Mouse (Mus musculus) embryonic facial prominence, embryonic 15.5 days (tissue): ENCODE measurements around the gene Scd2. TPM values are rescaled to one million over a fixed set of nuclear protein-coding genes. Genes with fewer than 3 reads are reported as not detected.
"Not testable (repeated sequence)": the region's sequence is repeated elsewhere in the genome, so short reads cannot be mapped to it uniquely, and the experiment has no call there.

Source experiments
- ATAC-seq: fragments of 200-750 bp; cut with Nextera tagmentation; 2 replicates; pipeline ENCODE4 v1.8.0; 2017; ENCODE audit warnings: low read depth, moderate TSS enrichment; ENCODE audit not compliant: insufficient number of reproducible peaks, low FRiP score, low TSS enrichment
- H3K27ac ChIP-seq: fragments of 300-500 bp; sonication (generic); replicated peaks from 2 replicates; pipeline ENCODE4 v1.5.1; 2015; ENCODE audit warnings: mild to moderate bottlenecking, inconsistent platforms
- H3K27me3 ChIP-seq: fragments of 300-500 bp; sonication (generic); 2 replicates; pipeline ENCODE4 v1.6.1; 2015; ENCODE audit warnings: inconsistent platforms
- H3K36me3 ChIP-seq: fragments of 300-500 bp; sonication (generic); 2 replicates; pipeline ENCODE4 v1.6.1; 2015; ENCODE audit warnings: mild to moderate bottlenecking, inconsistent platforms
- H3K4me1 ChIP-seq: fragments of 300-500 bp; sonication (generic); 2 replicates; pipeline ENCODE4 v1.6.1; 2015; ENCODE audit warnings: inconsistent platforms
- H3K4me2 ChIP-seq: fragments of 300-500 bp; sonication (generic); replicated peaks from 2 replicates; pipeline ENCODE4 v1.6.1; 2015; ENCODE audit warnings: mild to moderate bottlenecking, inconsistent platforms
- H3K4me3 ChIP-seq: fragments of 300-500 bp; sonication (generic); replicated peaks from 2 replicates; pipeline ENCODE4 v1.5.1; 2015; ENCODE audit warnings: mild to moderate bottlenecking, inconsistent platforms
- H3K9ac ChIP-seq: fragments of 300-500 bp; sonication (generic); 2 replicates; pipeline ENCODE4 v1.6.1; 2015; ENCODE audit warnings: inconsistent platforms
- H3K9me3 ChIP-seq: fragments of 300-500 bp; sonication (generic); replicated peaks from 2 replicates; pipeline ENCODE4 v1.6.1; 2016; ENCODE audit warnings: inconsistent platforms
- WGBS: fragments of 180-500 bp; shearing (Covaris S2); methylation state at CpG from one replicate; pipeline ENCODE4 v1.1.7; 2015; 5-methylcytosine and 5-hydroxymethylcytosine counted together
- polyA plus RNA-seq: library from polyadenylated mRNA; unstranded; fragments of >200 nt; fragmentation: Nextera tagmentation; extraction: Ambion mirVana; gene quantifications from 2 replicates; pipeline ENCODE4 v1.2.1, GENCODE M21; 2015

The Scd2 gene
- polyA plus RNA-seq, 1 experiment from 2014 or later: 179 TPM

DNA sequence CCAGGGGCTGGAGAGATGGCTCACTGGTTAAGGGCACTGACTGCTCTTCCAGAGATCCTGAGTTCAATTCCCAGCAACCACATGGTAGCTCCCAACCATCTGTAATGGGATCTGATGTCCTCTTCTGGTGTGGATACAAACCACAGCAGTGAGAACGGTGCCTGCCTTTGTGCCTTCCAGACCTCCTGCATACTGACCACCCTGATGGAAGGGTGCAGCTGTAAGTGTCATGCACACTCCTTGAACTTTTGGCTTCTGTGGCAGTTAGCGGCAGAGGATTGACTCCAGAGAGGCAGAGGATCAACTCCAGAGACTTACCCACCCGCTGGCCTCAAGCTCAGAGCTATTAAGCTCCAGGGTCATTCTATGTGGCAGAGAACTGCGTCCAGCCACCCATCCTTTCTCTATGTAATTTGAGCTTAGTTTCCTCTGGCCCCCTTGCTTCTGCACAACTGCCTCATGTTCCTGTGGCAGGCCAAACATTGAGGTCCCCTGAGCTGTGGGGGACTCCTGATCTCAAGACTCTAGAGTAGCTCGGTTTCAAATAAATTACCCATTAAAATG is 23.4 kb downstream of the Scd2 start:
- no peaks in the 10 kb centered on the region for H3K36me3 ChIP-seq
- H3K9ac ChIP-seq: no peak overlapping the region
- H3K4me3 ChIP-seq: no peak overlapping the region
- no peaks in the 10 kb centered on the region for H3K27me3 ChIP-seq
- no peak overlapping the region for H3K4me2 ChIP-seq
- peaks cover 13% of the 10 kb centered on the region for H3K4me1 ChIP-seq
- no peak for ATAC-seq
- WGBS: 42% methylated on average over 5 of the region's 5 CpGs
- H3K27ac ChIP-seq: no peak overlapping the region
- no peaks in the 10 kb centered on the region for H3K9me3 ChIP-seq

DNA sequence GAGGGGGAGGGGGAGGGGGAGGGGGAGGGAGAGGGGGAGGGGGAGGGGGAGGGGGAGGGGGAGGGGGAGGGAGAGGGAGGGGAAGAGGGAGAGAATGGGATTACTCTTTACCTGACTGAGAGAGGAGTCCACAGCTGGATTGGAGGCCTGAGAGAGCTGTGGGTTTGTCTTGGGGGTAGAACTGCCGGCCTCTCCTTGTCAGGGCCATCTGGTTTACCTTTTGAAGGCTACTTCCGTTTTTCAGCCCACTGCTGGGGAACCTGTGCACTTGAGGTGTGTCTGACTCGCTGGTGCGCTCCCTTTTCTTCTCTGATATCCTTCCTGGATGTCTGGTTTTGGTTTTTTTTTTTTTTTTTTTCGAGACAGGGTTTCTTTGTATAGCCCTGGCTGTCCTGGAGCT is 23.9 kb downstream of the Scd2 start:
- Histone ChIP-seq H3K9ac (no peak overlapping the region), H3K9me3 (no peaks in the 10 kb centered on the region), H3K27me3 (no peaks in the 10 kb centered on the region), H3K4me2 (no peak overlapping the region), H3K27ac (no peak overlapping the region), H3K4me1 (peaks cover 13% of the 10 kb centered on the region), H3K4me3 (no peak overlapping the region), H3K36me3 (no peaks in the 10 kb centered on the region)
- WGBS: 73% methylated on average over 5 of the region's 5 CpGs
- ATAC-seq: no peak

DNA sequence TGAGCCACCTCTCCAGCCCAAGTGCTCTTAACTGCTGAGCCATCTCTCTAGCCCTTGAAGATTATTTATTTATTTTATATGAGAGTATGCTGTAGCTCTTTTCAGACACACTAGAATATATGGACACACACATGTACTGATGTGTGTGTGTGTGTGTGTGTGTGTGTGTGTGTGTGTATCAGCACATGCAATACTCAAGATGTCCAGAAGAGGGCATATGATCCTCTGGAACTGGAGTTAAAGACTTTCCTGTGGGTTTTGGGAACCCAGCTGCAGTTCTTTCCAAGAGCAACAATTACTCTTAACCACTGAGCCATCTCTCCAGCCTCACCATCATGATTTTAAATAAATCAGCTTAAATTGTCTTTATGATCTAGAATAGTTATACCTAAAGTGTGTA is 25.1 kb downstream of the Scd2 start:
- H3K4me2 ChIP-seq: no peak overlapping the region
- H3K4me1 ChIP-seq: peaks cover 13% of the 10 kb centered on the region
- H3K27ac ChIP-seq: no peak overlapping the region
- no peaks in the 10 kb centered on the region for H3K27me3 ChIP-seq
- no peak overlapping the region for H3K9ac ChIP-seq
- no peaks in the 10 kb centered on the region for H3K36me3 ChIP-seq
- H3K4me3 ChIP-seq: no peak overlapping the region
- no peaks in the 10 kb centered on the region for H3K9me3 ChIP-seq
- no peak for ATAC-seq

DNA sequence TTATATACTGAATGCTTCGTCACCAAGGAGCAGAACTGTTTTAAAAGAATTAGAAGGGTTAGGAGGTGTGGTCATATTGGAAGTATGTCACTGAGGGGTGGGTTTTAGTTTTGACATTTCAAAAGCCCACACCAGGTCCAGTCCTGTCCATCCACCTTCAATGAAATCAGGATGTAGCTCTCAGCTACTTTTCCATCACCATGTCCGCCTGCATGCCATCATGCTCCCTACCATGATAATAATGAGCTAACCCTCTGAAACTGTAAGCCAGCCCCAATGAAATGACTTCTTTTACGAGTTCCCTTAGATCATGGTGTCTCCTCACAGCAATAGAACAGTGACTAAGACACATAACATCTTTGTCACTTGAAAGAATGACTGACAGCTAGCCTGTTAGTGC is 26.8 kb downstream of the Scd2 start:
- no peak overlapping the region for H3K9ac ChIP-seq
- no peaks in the 10 kb centered on the region for H3K27me3 ChIP-seq
- no peak overlapping the region for H3K27ac ChIP-seq
- H3K36me3 ChIP-seq: no peaks in the 10 kb centered on the region
- peaks cover 2% of the 10 kb centered on the region; the same call in 1 of the 2 replicates for H3K4me1 ChIP-seq
- ATAC-seq: no peak
- H3K4me3 ChIP-seq: no peak overlapping the region
- no peak overlapping the region for H3K4me2 ChIP-seq
- WGBS: 85% methylated on average over 3 of the region's 3 CpGs
- no peaks in the 10 kb centered on the region for H3K9me3 ChIP-seq

DNA sequence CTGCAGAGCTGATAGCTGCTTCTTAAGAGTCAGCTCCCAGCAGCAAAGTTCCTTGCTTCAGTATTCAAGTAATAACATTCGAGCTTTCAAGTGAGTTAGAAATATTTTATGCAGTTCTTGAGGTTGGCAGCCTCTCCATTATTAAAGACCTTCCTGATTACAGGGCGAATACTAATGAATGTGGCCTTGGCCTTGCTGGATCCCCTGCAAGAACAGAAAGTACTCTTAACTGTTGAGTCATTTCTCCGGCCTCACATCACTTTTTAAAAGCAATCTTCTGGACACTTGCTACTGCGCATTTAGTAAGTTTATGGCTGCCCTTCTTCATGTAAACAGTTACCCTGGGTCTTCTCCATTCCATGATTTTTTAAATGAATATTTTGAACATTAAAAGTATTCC is 27.7 kb downstream of the Scd2 start:
- Histone ChIP-seq H3K4me1 (no peaks in the 10 kb centered on the region), H3K9me3 (no peaks in the 10 kb centered on the region), H3K36me3 (no peaks in the 10 kb centered on the region), H3K4me2 (no peak overlapping the region), H3K27me3 (no peaks in the 10 kb centered on the region), H3K27ac (no peak overlapping the region), H3K4me3 (no peak overlapping the region), H3K9ac (no peak overlapping the region)
- ATAC-seq: no peak
- WGBS: 81% methylated on average over 4 of the region's 4 CpGs

DNA sequence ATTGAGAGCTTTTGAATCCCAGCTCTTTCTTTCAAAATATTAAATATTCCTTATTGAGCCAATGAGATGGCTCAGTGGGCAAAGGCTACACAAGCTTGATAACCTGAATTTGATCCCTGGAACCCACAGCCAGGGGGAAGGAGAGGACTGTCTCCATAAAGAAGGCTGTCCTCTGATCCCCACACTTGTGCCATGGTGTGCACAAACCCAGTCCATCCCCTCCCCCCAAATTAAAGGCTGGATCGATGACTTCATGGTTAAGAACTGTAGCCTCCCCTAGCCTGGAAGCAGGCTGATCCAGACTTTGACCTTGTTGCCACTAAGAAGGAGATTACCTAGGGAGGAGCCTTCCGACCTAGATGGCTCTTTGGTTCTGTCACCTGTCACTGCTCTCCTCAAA is 28.2 kb downstream of the Scd2 start:
- H3K4me3 ChIP-seq: no peak overlapping the region
- ATAC-seq: no peak
- H3K4me1 ChIP-seq: no peaks in the 10 kb centered on the region
- no peaks in the 10 kb centered on the region for H3K9me3 ChIP-seq
- H3K9ac ChIP-seq: no peak overlapping the region
- H3K36me3 ChIP-seq: no peaks in the 10 kb centered on the region
- H3K4me2 ChIP-seq: no peak overlapping the region
- 70% methylated on average over 2 of the region's 2 CpGs for WGBS
- H3K27ac ChIP-seq: no peak overlapping the region
- no peaks in the 10 kb centered on the region for H3K27me3 ChIP-seq

DNA sequence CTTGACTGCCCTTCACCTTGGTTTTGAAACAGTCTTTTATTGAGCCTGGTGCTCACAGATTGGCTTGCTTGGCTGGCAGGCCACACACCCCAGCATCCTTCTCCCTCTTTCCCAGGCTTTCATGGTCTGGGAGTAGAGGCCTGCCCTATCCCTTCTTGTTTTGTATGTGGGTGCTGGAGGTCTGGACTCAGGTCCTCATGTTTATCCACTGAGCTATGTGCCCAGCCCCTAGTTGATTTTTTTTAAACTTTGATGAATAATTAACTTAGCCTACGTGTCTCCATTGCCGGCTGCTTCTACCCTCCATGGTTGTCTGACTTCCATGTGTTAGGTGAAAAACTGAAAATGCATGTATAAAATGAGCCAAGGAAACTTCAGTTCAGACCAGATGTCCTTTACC is 36.1 kb downstream of the Scd2 start:
- WGBS: 78% methylated on average over 2 of the region's 2 CpGs
- Histone ChIP-seq H3K27me3 (no peaks in the 10 kb centered on the region), H3K36me3 (no peaks in the 10 kb centered on the region), H3K4me1 (peaks cover 4% of the 10 kb centered on the region; the same call in 1 of the 2 replicates), H3K4me2 (no peak overlapping the region), H3K27ac (no peak overlapping the region), H3K4me3 (no peak overlapping the region), H3K9ac (no peak overlapping the region), H3K9me3 (no peaks in the 10 kb centered on the region)
- ATAC-seq: no peak

DNA sequence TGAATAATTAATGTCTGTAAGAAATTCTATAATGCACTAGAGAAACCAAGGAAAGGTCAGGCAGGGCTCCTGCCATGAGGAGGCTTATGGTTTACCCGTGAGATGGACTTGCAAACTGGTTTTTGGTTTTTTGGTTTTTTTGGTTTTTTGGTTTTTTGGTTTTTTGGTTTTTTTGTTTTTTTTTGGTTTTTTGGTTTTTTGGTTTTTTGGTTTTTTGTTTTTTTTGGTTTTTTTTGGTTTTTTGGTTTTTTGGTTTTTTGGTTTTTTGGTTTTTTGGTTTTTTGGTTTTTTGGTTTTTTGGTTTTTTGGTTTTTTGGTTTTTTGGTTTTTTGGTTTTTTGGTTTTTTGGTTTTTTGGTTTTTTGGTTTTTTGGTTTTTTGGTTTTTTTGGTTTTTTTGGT is 37.7 kb downstream of the Scd2 start:
- H3K27me3 ChIP-seq, H3K4me1 ChIP-seq, H3K36me3 ChIP-seq, H3K4me2 ChIP-seq, H3K4me3 ChIP-seq, H3K9me3 ChIP-seq, H3K27ac ChIP-seq, H3K9ac ChIP-seq, ATAC-seq: not testable (repeated sequence)
- 95% methylated on average over 1 of the region's 1 CpGs for WGBS

DNA sequence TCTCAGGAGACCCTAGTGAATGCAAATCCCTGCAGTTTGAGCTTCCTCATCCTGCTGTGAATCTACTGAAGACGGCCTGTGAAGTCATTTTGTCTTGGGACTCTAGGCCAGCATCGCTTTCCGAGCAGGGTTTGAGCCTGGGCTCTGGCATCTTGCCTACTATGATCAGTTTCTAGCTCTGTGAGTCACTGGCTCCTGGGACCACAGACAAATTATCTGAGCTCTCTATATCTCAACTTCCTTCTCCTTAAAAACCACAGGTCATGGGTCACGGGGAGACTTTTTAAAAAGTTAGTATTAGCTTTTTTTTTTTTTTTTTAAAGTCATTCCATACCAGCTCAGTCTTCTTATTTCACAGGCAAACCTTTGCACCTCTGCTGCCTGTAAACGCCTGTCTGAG is 38.4 kb downstream of the Scd2 start:
- Histone ChIP-seq H3K27ac (no peak overlapping the region), H3K36me3 (no peaks in the 10 kb centered on the region), H3K4me1 (peaks cover 4% of the 10 kb centered on the region; the same call in 1 of the 2 replicates), H3K9me3 (no peaks in the 10 kb centered on the region), H3K9ac (no peak overlapping the region), H3K27me3 (no peaks in the 10 kb centered on the region), H3K4me2 (no peak overlapping the region), H3K4me3 (no peak overlapping the region)
- no peak for ATAC-seq
- 54% methylated on average over 5 of the region's 5 CpGs for WGBS

DNA sequence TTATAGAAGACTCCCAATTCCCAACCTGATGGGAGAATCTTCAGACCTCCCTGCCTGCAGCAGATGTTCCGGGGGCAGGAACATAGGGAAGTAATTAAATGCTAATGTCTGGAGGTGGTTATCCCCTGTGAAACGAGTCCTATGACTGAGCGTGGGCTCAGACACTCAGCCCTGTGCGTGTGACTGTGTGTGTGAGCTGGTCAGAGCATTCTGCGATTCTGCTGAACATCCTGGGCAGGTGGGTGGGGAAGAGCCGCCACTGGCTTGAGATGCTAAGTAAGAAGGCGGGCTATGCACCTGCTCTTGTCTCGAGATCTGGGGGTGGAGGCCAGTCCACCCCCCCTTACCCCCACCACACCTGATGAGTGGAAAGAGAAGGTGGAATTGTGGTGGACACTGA is 38.9 kb downstream of the Scd2 start:
- ATAC-seq: no peak
- no peaks in the 10 kb centered on the region for H3K36me3 ChIP-seq
- H3K9ac ChIP-seq: no peak overlapping the region
- no peak overlapping the region for H3K4me3 ChIP-seq
- no peak overlapping the region for H3K27ac ChIP-seq
- 51% methylated on average over 8 of the region's 8 CpGs for WGBS
- no peaks in the 10 kb centered on the region for H3K9me3 ChIP-seq
- H3K4me2 ChIP-seq: no peak overlapping the region
- peaks cover 4% of the 10 kb centered on the region; the same call in 1 of the 2 replicates for H3K4me1 ChIP-seq
- H3K27me3 ChIP-seq: no peaks in the 10 kb centered on the region

DNA sequence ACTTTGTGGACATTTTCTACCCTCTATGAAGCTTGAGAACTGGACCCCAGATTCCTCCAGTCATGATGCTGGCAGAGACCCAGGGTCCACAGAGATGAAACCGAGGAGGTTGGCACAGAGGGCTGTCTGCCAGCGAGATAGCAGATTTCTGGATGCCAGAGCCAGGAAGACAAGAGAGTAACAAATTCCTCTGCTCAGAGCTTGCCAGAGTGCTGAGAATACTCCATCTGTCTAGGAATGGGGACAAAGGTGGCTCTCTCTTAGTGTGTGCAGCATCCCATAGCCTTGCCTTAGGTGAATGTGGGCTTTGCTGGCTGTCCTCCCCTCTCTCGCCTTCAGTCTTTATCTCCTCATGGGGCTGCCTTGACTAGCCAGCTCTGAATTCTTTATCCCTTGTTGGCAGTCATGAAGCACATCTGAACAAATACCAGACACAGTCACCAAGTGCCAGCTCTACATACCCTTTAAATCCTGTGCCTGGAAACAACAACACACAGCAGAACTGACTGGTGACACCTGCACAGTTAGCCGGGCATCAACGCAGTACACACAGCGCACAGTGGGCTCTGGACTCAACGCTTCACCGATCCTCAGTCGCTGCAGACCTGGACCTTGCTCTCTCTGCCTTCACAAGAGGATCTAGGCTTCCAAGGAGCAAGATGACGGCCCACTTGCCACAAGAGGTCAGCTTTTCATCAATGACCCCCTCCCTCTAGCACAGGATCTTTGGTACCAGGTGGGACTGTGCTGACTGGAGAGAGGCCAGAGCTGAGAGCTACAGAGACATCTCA is 39.6 kb downstream of the Scd2 start, which contains the start of gene Scd4:
Scd4 (plus strand) TSS at position 260 of the 791 bp plus-strand sequence.
- Histone ChIP-seq H3K27me3 (no peaks in the 10 kb centered on the region), H3K27ac (no peak within 1 kb of the TSS), H3K4me1 (peaks cover 4% of the 10 kb centered on the region; the same call in 1 of the 2 replicates), H3K9ac (no peak within 1 kb of the TSS), H3K4me2 (no peak within 1 kb of the TSS), H3K9me3 (no peaks in the 10 kb centered on the region), H3K36me3 (no peaks in the 10 kb centered on the region), H3K4me3 (no peak within 1 kb of the TSS)
- no peak for ATAC-seq
- WGBS: 83% methylated on average over 10 of the region's 10 CpGs

DNA sequence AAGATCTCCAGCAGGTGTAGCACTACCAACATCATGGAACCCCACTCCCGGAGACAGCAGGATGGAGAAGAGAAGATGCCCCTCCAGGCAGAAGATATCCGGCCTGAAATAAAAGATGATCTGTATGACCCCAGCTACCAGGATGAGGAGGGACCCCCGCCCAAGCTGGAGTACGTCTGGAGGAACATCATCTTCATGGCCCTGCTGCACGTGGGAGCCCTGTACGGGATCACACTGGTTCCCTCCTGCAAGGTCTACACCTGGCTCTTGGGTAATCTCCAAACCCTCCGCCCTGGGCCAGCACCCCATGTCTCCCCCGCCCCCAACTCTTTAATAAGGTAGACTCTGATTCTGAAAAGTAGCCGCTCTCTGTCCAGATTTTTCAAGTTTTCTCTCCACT is 40.5 kb downstream of the Scd2 start:
- no peak overlapping the region for H3K4me3 ChIP-seq
- H3K36me3 ChIP-seq: no peaks in the 10 kb centered on the region
- WGBS: 84% methylated on average over 9 of the region's 9 CpGs
- peaks cover 4% of the 10 kb centered on the region; the same call in 1 of the 2 replicates for H3K4me1 ChIP-seq
- H3K27ac ChIP-seq: no peak overlapping the region
- no peaks in the 10 kb centered on the region for H3K9me3 ChIP-seq
- no peaks in the 10 kb centered on the region for H3K27me3 ChIP-seq
- no peak for ATAC-seq
- no peak overlapping the region for H3K4me2 ChIP-seq
- H3K9ac ChIP-seq: no peak overlapping the region
